Mouse (Mus musculus): Measurements from ENCODE around the gene Cldn6. TPM values are rescaled to one million over a fixed set of nuclear protein-coding genes. Genes with fewer than 3 reads are reported as not detected.

Cldn6 gene
- polyA plus RNA-seq (2014; fragmentation: Illumina TruSeq; extraction: RNeasy Lipid Tissue Mini Kit (QIAGEN cat#74804); ENCODE audit: low read depth, low replicate concordance), result not detected

DNA sequence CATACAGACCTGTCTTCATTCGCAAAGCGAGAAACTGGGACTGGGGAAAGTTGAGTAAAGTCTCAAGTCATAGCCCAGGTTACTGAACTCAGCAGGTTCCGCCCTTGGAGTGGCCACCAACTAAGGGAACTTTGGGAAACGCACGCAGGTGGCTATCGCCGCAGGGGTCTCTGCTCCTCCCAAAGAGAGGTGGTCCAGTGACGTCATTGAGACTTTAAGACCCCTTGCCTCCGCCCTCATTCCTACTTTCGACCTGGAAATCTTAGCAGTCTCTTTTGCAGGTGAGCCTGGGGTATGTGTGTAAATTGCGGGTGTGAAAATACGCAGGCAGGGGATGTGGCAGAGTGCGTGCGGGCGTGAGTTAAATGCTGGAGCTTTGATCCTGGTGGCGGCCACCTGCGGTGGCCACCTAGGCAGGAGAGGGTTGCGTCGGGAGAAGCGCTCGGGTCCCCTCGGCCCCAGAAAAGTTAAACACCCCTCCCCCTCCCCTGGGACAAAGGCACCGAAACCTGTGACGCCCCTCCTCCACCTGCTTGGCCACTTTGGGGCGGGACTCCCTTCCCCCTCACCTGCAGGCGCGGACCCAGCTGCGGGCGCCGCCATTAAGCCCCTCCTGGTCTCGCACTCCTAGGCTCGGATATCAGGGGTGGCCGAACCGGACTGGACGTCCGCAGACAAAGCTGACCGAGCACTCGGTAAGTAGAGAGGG lies at the start of gene Cldn6:
Gene Cldn6, plus strand, starts transcription at position 123 of the 709 bp plus-strand sequence.

DNA sequence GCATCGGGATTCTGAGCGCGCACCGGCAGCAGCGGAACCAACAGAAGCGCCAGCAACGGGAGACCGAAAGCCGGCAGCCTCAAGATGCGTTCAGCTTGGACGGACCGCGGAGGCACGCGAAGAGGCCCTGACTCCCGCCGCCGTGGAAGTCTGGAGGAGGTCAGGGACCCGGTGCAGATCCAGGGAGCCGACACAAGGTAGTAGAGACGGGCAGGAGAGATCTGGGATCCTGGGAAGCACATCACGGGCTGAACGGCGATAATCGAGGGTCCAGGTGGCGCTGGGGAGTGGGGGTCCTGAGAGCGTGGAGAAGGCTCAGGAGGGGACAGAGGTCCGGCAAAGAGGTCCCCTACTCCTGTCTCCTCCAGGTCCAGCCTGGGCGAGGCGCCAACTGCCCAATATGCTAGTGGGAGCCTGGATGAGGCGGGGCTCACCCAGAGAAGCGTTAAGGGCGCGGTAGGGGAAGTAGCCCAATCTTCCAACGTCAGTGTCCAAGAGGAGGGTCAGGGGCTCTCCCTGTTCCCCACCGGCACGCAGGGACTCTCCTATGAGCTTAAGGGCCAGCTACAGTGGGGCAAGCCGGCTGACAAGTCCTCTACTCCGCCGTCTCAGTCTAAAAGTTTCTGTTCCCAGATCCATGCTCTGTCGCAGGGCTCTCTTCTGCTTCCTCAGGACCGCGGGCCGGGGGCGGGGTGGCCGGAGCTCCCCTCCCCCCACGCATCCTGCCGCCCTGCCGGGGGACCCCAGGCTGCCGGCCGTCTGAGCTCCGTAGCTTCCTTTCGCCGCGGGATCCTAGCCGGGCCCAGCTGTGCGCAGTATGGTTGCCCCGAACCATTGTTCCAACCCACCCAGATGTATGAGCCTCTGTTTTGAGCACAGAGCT lies 34.2 kb upstream of the Cldn6 start, which contains the start of gene Mmp25:
Gene Mmp25, minus strand, starts transcription at position 665 of the 883 bp plus-strand sequence.

DNA sequence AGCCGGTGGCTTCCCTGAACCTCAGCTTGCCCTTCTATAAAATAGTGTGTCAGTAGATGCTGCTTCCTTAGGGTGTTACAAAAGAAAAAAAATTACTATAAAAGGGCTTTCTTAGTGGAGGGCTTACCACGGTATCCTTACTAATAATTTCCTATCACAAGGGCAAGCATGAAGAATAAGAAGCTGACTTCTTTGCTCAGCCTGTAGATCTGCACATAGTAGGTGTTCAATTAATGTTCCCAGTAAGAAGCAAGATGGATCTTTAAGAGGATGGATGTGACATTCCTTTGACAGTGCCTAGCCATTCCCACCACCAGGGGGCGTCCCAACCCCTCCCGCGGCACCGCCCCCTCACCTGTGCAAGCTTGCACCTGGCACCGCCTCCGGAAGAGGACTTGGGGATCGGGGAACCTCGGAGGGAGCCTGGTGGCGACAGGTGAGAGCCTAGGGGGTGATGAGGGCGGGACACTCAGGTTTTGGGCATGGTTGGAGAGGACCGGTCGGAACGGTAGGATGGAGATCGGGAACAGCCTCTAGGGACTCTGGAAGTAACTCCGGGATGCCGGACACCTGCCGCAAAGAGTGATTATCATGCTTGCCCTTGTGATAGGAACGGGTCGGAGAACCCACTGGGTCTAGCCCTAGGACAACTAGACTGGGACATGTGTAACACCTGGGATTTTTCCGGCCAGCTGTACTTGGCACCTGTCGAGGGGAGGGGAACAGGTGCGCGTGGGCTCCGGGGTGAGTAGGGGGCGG lies 18.8 kb upstream of the Cldn6 start, which contains the start of gene Bicdl2:
Gene Bicdl2, plus strand, starts transcription at position 390 of the 759 bp plus-strand sequence.

DNA sequence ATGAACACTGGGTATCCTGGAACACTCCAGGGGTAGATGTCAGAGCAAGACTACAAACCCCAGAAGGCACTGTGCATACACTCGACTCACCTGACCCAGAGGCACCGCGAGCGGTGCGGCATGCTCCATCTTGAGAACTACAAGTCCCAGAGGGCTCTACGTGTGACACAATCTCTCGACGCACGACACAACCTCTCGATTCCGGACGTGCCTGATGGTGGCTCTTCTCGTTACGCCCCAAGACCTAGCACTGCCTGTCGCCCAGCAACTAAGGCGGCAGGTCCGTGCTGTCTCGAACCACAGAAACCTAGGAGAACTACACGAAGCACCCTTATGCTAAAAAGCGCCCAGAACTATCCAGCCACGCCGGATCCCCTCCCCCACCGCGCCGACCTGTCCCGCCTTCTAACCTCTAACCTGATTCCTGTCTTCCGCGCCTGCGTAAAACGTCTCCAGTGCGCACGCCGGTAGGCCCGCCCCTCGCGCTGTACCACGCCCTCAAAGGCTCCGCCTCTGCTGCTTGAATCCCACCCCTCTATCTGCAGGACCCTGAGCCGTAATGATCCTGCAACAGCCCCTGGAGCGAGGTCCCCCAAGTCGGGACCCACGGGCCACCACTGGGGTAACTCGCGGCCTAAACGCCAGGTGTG lies 5.5 kb upstream of the Cldn6 start, which contains the start of the genes Hcfc1r1 and Thoc6:
Gene Hcfc1r1, plus strand, starts transcription at position 173 of the 650 bp plus-strand sequence.
Gene Thoc6, minus strand, starts transcription at position 459 of the 650 bp plus-strand sequence.

GRCm38 (mm10) chr17:23677236-23677679 lies 1.8 kb upstream of the Cldn6 start, which contains the start of gene Tnfrsf12a:
Gene Tnfrsf12a (minus strand): TSS chr17:23677468.

GRCm38 (mm10) chr17:23683856-23684672 lies 5.0 kb downstream of the Cldn6 start, which contains the start of gene Cldn9:
Gene Cldn9 (minus strand): TSS chr17:23684026.

DNA sequence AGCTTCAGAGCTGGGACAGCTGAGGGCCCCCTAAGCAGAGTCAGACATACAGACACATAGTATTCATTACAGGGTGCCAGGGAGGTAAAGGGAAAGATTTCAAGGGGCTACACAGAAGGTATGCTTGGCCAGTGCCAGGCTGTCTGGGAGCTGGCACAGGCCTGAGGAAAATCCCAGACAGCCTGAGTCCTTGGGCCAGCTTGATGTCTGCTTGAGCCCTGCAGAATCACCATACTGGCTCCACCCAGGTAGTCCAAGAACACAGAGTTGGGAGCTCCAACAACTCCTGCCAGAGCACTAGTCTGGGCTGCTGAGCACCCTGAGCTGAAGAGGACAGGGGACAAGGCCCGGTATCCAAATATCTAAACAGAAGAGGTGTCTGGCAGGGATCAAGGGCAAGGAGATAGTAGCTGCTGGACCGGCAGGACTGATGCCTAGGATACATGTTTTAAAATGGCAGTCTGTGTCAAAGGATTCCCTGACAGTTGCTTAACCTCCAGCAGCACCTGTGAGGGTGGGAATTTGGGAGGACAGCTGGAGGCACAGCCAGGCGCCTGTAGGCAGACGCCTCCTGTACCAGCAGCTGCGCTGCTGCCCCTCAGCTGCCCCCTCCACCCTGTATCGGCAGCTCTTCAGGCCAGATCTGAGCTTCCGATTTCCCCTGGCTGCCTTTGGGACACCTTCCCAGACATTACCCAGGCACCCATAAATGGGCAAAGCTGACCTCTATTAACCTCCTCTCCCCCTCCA lies 43.5 kb downstream of the Cldn6 start, which contains the start of gene 1520401A03Rik:
Gene 1520401A03Rik, minus strand, starts transcription at position 408 of the 750 bp plus-strand sequence.

DNA sequence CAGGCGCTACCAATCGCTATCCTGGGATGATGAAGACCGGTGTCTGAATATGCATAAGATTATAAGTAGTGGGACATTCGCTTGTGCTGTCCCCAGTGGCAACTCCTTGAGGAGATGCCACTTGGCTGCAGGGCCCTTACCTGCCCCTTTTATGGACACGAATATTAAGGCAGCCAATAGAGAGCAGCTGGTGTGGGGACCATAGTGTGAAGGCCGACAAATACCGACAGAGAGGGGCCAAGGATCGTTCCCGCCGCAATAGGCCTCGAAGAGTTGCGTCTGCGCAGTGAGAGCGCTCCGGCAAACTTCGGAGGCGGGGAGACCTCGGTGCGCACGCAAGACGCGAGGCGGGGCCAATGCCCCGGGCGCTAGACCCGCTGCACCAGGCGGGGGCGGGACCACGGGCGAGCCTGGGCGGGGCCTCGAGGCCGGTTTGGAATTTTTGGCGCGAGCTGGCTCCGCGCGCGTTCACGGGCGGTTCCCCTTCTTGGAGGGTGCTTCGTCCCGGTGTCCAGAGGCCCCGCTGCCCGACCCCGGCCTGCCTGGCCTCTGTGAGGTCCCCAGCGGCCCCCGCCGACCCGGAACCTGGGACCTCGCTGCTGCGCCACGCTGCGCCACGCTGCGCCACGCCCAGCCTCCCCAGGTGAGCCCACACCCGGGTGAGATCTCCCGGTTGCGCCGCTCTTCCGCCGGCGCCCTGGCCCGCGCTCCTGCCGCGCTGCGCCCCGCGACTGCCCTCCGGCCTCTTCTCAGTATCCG lies 47.1 kb downstream of the Cldn6 start, which contains the start of gene Pkmyt1:
Gene Pkmyt1, plus strand, starts transcription at position 338 of the 759 bp plus-strand sequence.

Other genes with a start within 250 kb of the Cldn6 start
- not detected for gene Vmn2r117, start 199.6 kb upstream of the Cldn6 start, polyA plus RNA-seq (2014; fragmentation: Illumina TruSeq; extraction: RNeasy Lipid Tissue Mini Kit (QIAGEN cat#74804); ENCODE audit: low read depth, low replicate concordance)
- 0.45 TPM for gene Zfp213, start 115.0 kb upstream of the Cldn6 start, polyA plus RNA-seq (2014; fragmentation: Illumina TruSeq; extraction: RNeasy Lipid Tissue Mini Kit (QIAGEN cat#74804); ENCODE audit: low read depth, low replicate concordance)
- gene Zfp13, start 79.8 kb upstream of the Cldn6 start, polyA plus RNA-seq (2014; fragmentation: Illumina TruSeq; extraction: RNeasy Lipid Tissue Mini Kit (QIAGEN cat#74804); ENCODE audit: low read depth, low replicate concordance), result not detected
- gene Zscan10, start 78.4 kb upstream of the Cldn6 start, polyA plus RNA-seq (2014; fragmentation: Illumina TruSeq; extraction: RNeasy Lipid Tissue Mini Kit (QIAGEN cat#74804); ENCODE audit: low read depth, low replicate concordance), result not detected
- gene Mmp25, start 34.0 kb upstream of the Cldn6 start, polyA plus RNA-seq (2014; fragmentation: Illumina TruSeq; extraction: RNeasy Lipid Tissue Mini Kit (QIAGEN cat#74804); ENCODE audit: low read depth, low replicate concordance), result not detected
- not detected for gene Bicdl2, start 18.7 kb upstream of the Cldn6 start, polyA plus RNA-seq (2014; fragmentation: Illumina TruSeq; extraction: RNeasy Lipid Tissue Mini Kit (QIAGEN cat#74804); ENCODE audit: low read depth, low replicate concordance)
- gene Hcfc1r1, start 5.7 kb upstream of the Cldn6 start, polyA plus RNA-seq (2014; fragmentation: Illumina TruSeq; extraction: RNeasy Lipid Tissue Mini Kit (QIAGEN cat#74804); ENCODE audit: low read depth, low replicate concordance), result 6.7 TPM
- gene Thoc6, start 5.4 kb upstream of the Cldn6 start, polyA plus RNA-seq (2014; fragmentation: Illumina TruSeq; extraction: RNeasy Lipid Tissue Mini Kit (QIAGEN cat#74804); ENCODE audit: low read depth, low replicate concordance), result 0.82 TPM
- gene Tnfrsf12a, start 1.8 kb upstream of the Cldn6 start, polyA plus RNA-seq (2014; fragmentation: Illumina TruSeq; extraction: RNeasy Lipid Tissue Mini Kit (QIAGEN cat#74804); ENCODE audit: low read depth, low replicate concordance), result 0.85 TPM
- not detected for gene Cldn9, start 4.8 kb downstream of the Cldn6 start, polyA plus RNA-seq (2014; fragmentation: Illumina TruSeq; extraction: RNeasy Lipid Tissue Mini Kit (QIAGEN cat#74804); ENCODE audit: low read depth, low replicate concordance)
- not detected for gene 1520401A03Rik, start 43.5 kb downstream of the Cldn6 start, polyA plus RNA-seq (2014; fragmentation: Illumina TruSeq; extraction: RNeasy Lipid Tissue Mini Kit (QIAGEN cat#74804); ENCODE audit: low read depth, low replicate concordance)
- gene Pkmyt1, start 47.1 kb downstream of the Cldn6 start, polyA plus RNA-seq (2014; fragmentation: Illumina TruSeq; extraction: RNeasy Lipid Tissue Mini Kit (QIAGEN cat#74804); ENCODE audit: low read depth, low replicate concordance), result 0.19 TPM
- 0.61 TPM for gene Paqr4, start 61.6 kb downstream of the Cldn6 start, polyA plus RNA-seq (2014; fragmentation: Illumina TruSeq; extraction: RNeasy Lipid Tissue Mini Kit (QIAGEN cat#74804); ENCODE audit: low read depth, low replicate concordance)
- gene Kremen2, start 66.6 kb downstream of the Cldn6 start, polyA plus RNA-seq (2014; fragmentation: Illumina TruSeq; extraction: RNeasy Lipid Tissue Mini Kit (QIAGEN cat#74804); ENCODE audit: low read depth, low replicate concordance), result not detected
- gene Flywch1, start 92.4 kb downstream of the Cldn6 start, polyA plus RNA-seq (2014; fragmentation: Illumina TruSeq; extraction: RNeasy Lipid Tissue Mini Kit (QIAGEN cat#74804); ENCODE audit: low read depth, low replicate concordance), result 1.4 TPM
- gene Flywch2, start 106.8 kb downstream of the Cldn6 start, polyA plus RNA-seq (2014; fragmentation: Illumina TruSeq; extraction: RNeasy Lipid Tissue Mini Kit (QIAGEN cat#74804); ENCODE audit: low read depth, low replicate concordance), result not detected
- gene Srrm2, start 111.3 kb downstream of the Cldn6 start, polyA plus RNA-seq (2014; fragmentation: Illumina TruSeq; extraction: RNeasy Lipid Tissue Mini Kit (QIAGEN cat#74804); ENCODE audit: low read depth, low replicate concordance), result 42.5 TPM
- 9.9 TPM for gene Elob, start 149.9 kb downstream of the Cldn6 start, polyA plus RNA-seq (2014; fragmentation: Illumina TruSeq; extraction: RNeasy Lipid Tissue Mini Kit (QIAGEN cat#74804); ENCODE audit: low read depth, low replicate concordance)
- not detected for gene Prss33, start 156.8 kb downstream of the Cldn6 start, polyA plus RNA-seq (2014; fragmentation: Illumina TruSeq; extraction: RNeasy Lipid Tissue Mini Kit (QIAGEN cat#74804); ENCODE audit: low read depth, low replicate concordance)
- gene Prss32, start 164.6 kb downstream of the Cldn6 start, polyA plus RNA-seq (2014; fragmentation: Illumina TruSeq; extraction: RNeasy Lipid Tissue Mini Kit (QIAGEN cat#74804); ENCODE audit: low read depth, low replicate concordance), result not detected
- not detected for gene Prss41, start 164.9 kb downstream of the Cldn6 start, polyA plus RNA-seq (2014; fragmentation: Illumina TruSeq; extraction: RNeasy Lipid Tissue Mini Kit (QIAGEN cat#74804); ENCODE audit: low read depth, low replicate concordance)
- not detected for gene Prss21, start 188.8 kb downstream of the Cldn6 start, polyA plus RNA-seq (2014; fragmentation: Illumina TruSeq; extraction: RNeasy Lipid Tissue Mini Kit (QIAGEN cat#74804); ENCODE audit: low read depth, low replicate concordance)
- gene Dcpp1, start 201.6 kb downstream of the Cldn6 start, polyA plus RNA-seq (2014; fragmentation: Illumina TruSeq; extraction: RNeasy Lipid Tissue Mini Kit (QIAGEN cat#74804); ENCODE audit: low read depth, low replicate concordance), result not detected
- not detected for gene Dcpp2, start 201.6 kb downstream of the Cldn6 start, polyA plus RNA-seq (2014; fragmentation: Illumina TruSeq; extraction: RNeasy Lipid Tissue Mini Kit (QIAGEN cat#74804); ENCODE audit: low read depth, low replicate concordance)
- gene Dcpp3, start 238.2 kb downstream of the Cldn6 start, polyA plus RNA-seq (2014; fragmentation: Illumina TruSeq; extraction: RNeasy Lipid Tissue Mini Kit (QIAGEN cat#74804); ENCODE audit: low read depth, low replicate concordance), result not detected

Measured in liver, adult 10 weeks (tissue).